Mouse (Mus musculus): Measurements from ENCODE around the gene Prss3.
"Not testable (repeated sequence)": the region's sequence is repeated elsewhere in the genome, so short reads cannot be mapped to it uniquely, and the experiment has no call there.

The Prss3 gene

DNA sequence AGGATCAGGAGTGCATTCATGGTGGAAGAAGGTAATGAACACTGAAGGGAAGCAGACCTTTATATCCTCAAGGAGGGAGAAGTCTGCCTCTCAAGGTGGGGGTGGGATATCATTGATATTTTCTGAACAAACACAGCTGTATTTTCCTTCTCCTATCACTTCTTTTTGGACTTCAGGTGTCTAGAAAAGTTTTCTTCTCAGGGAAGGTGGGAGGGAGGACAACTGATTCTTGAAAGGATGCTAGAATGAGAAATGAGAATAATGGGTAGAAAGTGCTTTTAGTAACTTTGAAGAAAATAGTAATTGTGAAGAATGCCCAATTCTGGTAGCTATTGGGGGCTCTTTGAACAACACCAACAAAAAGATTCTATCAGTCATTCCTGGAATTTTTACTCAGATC is at the start of gene Prss3:
Prss3 (minus strand) TSS at position 101 of the 400 bp plus-strand sequence.
- not testable (repeated sequence) for DNase-seq (ENCODE audit: low spot score)

DNA sequence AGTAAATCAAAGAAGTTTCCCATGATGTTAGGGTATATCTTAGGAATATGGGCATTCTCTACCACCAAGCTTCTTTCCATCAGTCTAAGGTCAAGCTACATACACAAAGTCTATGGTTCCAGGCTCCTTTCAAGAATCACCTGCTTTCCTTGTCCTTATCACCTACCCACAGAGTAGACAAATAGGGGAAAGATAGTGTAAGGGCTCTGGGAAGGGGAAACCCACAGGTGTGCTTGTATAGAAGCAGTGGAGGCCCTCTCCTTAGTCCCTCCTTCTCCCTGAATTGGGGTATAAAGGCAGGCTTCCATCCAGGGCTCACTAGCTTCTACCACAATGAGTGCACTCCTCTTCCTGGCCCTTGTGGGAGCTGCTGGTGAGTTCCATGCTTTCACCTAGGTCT is 14.6 kb upstream of the Prss3 start, which contains the start of gene Gm5771:
Gm5771 (plus strand) TSS at position 301 of the 400 bp plus-strand sequence.
- not testable (repeated sequence) for DNase-seq (ENCODE audit: low spot score)

DNA sequence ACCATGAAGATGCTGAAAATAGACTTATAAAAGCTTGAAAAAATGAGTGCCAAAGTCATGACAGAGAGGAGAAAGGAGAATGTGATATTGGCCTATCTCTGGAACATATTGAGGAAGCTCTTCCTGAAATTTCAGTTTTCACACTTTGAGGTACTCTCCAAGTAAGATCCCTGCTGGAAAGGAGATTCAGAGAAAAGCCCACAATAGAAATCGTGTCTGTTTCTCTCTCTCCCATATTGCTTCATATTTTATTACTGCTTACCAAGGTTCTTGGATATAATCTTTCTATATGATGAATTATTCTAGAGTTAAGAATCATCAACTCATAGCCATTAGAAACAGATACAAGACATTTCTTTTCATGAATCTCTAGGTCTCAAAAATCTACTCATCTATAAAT is 14.2 kb upstream of the Prss3 start:
- DNase-seq (ENCODE audit: low spot score): not testable (repeated sequence)

DNA sequence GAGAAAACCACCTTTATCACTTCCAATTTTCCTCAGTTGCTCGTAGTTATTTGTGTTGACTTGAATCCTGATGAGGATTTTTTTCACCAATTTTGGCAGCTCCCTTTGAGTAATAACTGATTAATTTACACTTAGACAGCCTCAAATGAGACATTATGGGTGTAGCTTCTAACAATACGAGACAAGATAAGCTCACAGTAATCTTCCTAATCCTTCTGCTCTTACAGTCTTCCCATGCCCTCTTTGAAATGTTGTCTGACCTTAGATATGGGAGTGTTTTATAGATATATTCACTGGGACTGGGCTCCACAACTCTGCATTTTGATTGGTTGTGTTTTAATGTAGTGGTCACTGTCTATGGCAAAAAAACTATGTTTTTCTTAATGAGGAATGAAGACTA is 9.3 kb upstream of the Prss3 start:
- no peak for DNase-seq (ENCODE audit: low spot score)

DNA sequence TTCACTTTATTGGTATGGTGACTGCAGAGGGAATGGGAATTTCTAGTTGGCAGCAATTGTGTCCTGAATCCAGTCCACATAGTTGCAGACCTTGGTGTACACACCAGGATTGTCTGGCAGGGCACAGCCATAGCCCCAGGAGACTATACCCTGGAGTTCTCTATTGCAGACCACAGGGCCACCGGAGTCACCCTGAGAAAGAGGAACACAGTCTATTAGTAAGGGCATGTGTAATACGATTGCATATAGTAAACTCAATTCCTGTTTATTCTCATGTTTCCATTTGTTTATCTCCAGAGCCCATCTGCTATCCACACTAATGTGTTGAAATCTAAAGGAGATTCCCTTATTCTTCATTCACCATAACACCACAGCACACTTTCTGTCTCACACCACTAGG is 3.7 kb downstream of the Prss3 start:
- not testable (repeated sequence) for DNase-seq (ENCODE audit: low spot score)

DNA sequence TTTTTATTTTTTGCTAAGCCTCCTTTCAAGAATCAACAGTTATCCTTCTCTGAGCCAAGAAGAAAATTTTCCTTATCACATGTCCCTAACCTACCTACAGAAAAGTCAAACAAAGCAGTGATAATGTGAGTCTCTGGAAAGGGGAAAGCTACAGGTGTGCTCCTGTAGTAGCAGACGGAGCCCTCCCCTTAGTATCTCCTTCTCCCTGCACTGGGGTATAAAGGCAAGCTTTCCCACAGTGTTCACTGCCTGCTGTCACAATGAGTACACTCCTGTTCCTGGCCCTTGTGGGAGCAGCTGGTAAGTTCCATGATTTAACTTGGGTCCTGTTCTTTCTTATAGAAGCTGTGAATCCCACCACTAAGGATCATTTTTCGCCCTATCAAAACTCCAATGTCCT is 23.5 kb downstream of the Prss3 start, which contains the start of gene Try10:
Try10 (plus strand) TSS at position 174 of the 400 bp plus-strand sequence.
- no peak for DNase-seq (ENCODE audit: low spot score)

Measured in urinary bladder, postnatal 14 days (tissue).